Mouse (Mus musculus) layer of hippocampus, adult 9-10 months (tissue): ENCODE measurements at regions not wholly inside any gene's neighbourhood (a gene's known extent, or its start where the extent isn't known, plus 50 kb on each side); places are given as distances from the start of the nearest gene placed in this dataset.
A peak's percentile ranks its signal among the peaks of the same experiment; 100 is the strongest.

Experiments
- DNase-seq: peaks from one replicate; pipeline ENCODE4 v3.0.0; 2022; ENCODE audit warnings: low spot score

- no peak for DNase-seq
Measured at GRCm38 (mm10) chr8:109012655-109013054, 481.2 kb upstream of the Pmfbp1 start.

GRCm38 (mm10) chr8:109013577-109013976 is 480.2 kb upstream of the Pmfbp1 start:
- DNase-seq: no peak

GRCm38 (mm10) chr8:109014746-109015145 is 479.1 kb upstream of the Pmfbp1 start:
- no peak for DNase-seq

- DNase-seq: no peak
Measured at GRCm38 (mm10) chr8:109019565-109019964, 474.3 kb upstream of the Pmfbp1 start.

GRCm38 (mm10) chr8:109020102-109020501 is 473.7 kb upstream of the Pmfbp1 start:
- DNase-seq: no peak

- no peak for DNase-seq
Measured at GRCm38 (mm10) chr8:109027923-109028322, 465.9 kb upstream of the Pmfbp1 start.

- no peak for DNase-seq
Measured at GRCm38 (mm10) chr8:109053608-109054007, 440.2 kb upstream of the Pmfbp1 start.

GRCm38 (mm10) chr8:109059152-109059551 is 434.7 kb upstream of the Pmfbp1 start:
- DNase-seq: no peak

GRCm38 (mm10) chr8:109062376-109062775 is 431.5 kb upstream of the Pmfbp1 start:
- DNase-seq: no peak

GRCm38 (mm10) chr8:109073715-109074114 is 420.1 kb upstream of the Pmfbp1 start:
- DNase-seq: no peak

- DNase-seq: no peak
Measured at GRCm38 (mm10) chr8:109075006-109075405, 418.8 kb upstream of the Pmfbp1 start.

GRCm38 (mm10) chr8:109079223-109079622 is 414.6 kb upstream of the Pmfbp1 start:
- no peak for DNase-seq

GRCm38 (mm10) chr8:109081295-109081694 is 412.5 kb upstream of the Pmfbp1 start:
- DNase-seq: no peak

GRCm38 (mm10) chr8:109085134-109085533 is 408.7 kb upstream of the Pmfbp1 start:
- no peak for DNase-seq

- no peak for DNase-seq
Measured at GRCm38 (mm10) chr8:109087781-109088180, 406.0 kb upstream of the Pmfbp1 start.

- DNase-seq: no peak
Measured at GRCm38 (mm10) chr8:109099671-109100070, 394.2 kb upstream of the Pmfbp1 start.

- peak; percentile 3 for DNase-seq
Measured at GRCm38 (mm10) chr8:109101416-109101815, 392.4 kb upstream of the Pmfbp1 start.

GRCm38 (mm10) chr8:109104798-109105326 is 389.0 kb upstream of the Pmfbp1 start:
- DNase-seq: no peak

GRCm38 (mm10) chr8:109105693-109106092 is 388.1 kb upstream of the Pmfbp1 start:
- DNase-seq: peak; percentile 12

- DNase-seq: no peak
Measured at GRCm38 (mm10) chr8:109106971-109107370, 386.9 kb upstream of the Pmfbp1 start.

- DNase-seq: no peak
Measured at GRCm38 (mm10) chr8:109107762-109108161, 386.1 kb upstream of the Pmfbp1 start.

GRCm38 (mm10) chr8:109109390-109109789 is 384.4 kb upstream of the Pmfbp1 start:
- no peak for DNase-seq

- no peak for DNase-seq
Measured at GRCm38 (mm10) chr8:109121776-109122175, 372.1 kb upstream of the Pmfbp1 start.

- no peak for DNase-seq
Measured at GRCm38 (mm10) chr8:109142495-109143158, 351.2 kb upstream of the Pmfbp1 start.
